Mouse (Mus musculus): Measurements from ENCODE around the gene Dok1.

GRCm38 (mm10) chr6:82999986-83000385, 33.3 kb downstream of the Dok1 start:
- TF ChIP-seq POLR2A (IDR thresholded peaks at IDR 0.05; ENCODE audit: insufficient read depth, low read length) (no peak), CTCF (IDR thresholded peaks at IDR 0.05; ENCODE audit: low read depth, low read length) (no peak), EP300 (IDR thresholded peaks at IDR 0.05; ENCODE audit: insufficient read depth, low read depth, low read length) (no peak)
